Mouse (Mus musculus): ENCODE results near the gene Gm14440. TPM values are rescaled to one million over a fixed set of nuclear protein-coding genes. Genes with fewer than 3 reads are reported as not detected.
"Not testable (repeated sequence)": the region's sequence is repeated elsewhere in the genome, so short reads cannot be mapped to it uniquely, and the experiment has no call there.

Gm14440 gene
- 0.52 TPM in 1 of 2 replicates, not detected in the other for polyA plus RNA-seq (2014; fragmentation: Nextera tagmentation; extraction: Ambion mirVana)

DNA sequence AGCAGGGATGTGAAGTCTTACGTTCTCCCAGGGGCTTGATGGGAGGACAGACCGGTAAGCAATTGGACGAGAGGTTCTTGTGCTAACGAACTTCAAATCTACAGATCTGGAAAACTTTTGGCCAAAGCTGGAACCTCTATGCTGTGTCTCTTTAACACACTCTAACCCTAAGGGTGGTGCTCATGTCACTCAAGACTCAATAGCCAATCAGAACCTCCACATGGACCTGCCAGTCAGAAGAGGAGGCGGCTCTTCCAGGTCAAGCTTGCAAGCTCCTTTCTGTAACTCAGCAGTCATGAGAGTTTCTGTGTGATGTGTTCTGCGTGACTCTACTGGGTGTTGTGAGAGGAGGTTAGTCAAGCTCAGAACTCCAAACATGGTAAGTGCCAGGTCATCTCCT is at the start of gene Gm14440:
Gm14440 (plus strand) TSS at position 301 of the 400 bp plus-strand sequence.
- H3K4me3 ChIP-seq (ENCODE audit: low read depth, low read length); DNase-seq (ENCODE audit: low spot score); H3K27me3 ChIP-seq (ENCODE audit: control insufficient read depth, insufficient read depth, low read length); H3K27ac ChIP-seq (ENCODE audit: low read depth, low read length); H3K4me2 ChIP-seq (ENCODE audit: low read depth); H3K9me3 ChIP-seq (ENCODE audit: control insufficient read depth, low read length); ATAC-seq (ENCODE audit: insufficient read depth, low FRiP score, low TSS enrichment); H3K36me3 ChIP-seq (ENCODE audit: control insufficient read depth, insufficient read depth, low read length); H3K4me1 ChIP-seq (ENCODE audit: control insufficient read depth, insufficient read depth, low read length); H3K9ac ChIP-seq (ENCODE audit: low read length): not testable (repeated sequence)
- WGBS: no CpG with 5 or more reads among the region's 6 CpGs

Other genes with a start within 250 kb of the Gm14440 start
- 0.53 and 0.91 TPM in 2 replicates for gene Gm14393, start 207.3 kb upstream of the Gm14440 start, polyA plus RNA-seq (2014; fragmentation: Nextera tagmentation; extraction: Ambion mirVana)
- gene Gm14399, start 133.1 kb upstream of the Gm14440 start, polyA plus RNA-seq (2014; fragmentation: Nextera tagmentation; extraction: Ambion mirVana): 3.0 and 3.5 TPM in 2 replicates
- 0.90 and 1.2 TPM in 2 replicates for gene Gm14443, start 99.3 kb upstream of the Gm14440 start, polyA plus RNA-seq (2014; fragmentation: Nextera tagmentation; extraction: Ambion mirVana)
- gene Gm14391, start 68.2 kb upstream of the Gm14440 start, polyA plus RNA-seq (2014; fragmentation: Nextera tagmentation; extraction: Ambion mirVana): 9.9 and 10.4 TPM in 2 replicates
- 18.4 and 19.3 TPM in 2 replicates for gene Gm4631, start 63.1 kb downstream of the Gm14440 start, polyA plus RNA-seq (2014; fragmentation: Nextera tagmentation; extraction: Ambion mirVana)
- gene Zfp968, start 97.3 kb downstream of the Gm14440 start, polyA plus RNA-seq (2014; fragmentation: Nextera tagmentation; extraction: Ambion mirVana): 4.2 and 5.6 TPM in 2 replicates
- 21.1 and 28.3 TPM in 2 replicates for gene Gm4724, start 160.7 kb downstream of the Gm14440 start, polyA plus RNA-seq (2014; fragmentation: Nextera tagmentation; extraction: Ambion mirVana)
- 6.7 and 8.2 TPM in 2 replicates for gene Zfp965, start 194.9 kb downstream of the Gm14440 start, polyA plus RNA-seq (2014; fragmentation: Nextera tagmentation; extraction: Ambion mirVana)

Data from neural tube, embryonic 11.5 days (tissue).